Mouse (Mus musculus) retina, postnatal 1 day (tissue): ENCODE measurements around the gene Tasp1.
"Not testable (repeated sequence)": the region's sequence is repeated elsewhere in the genome, so short reads cannot be mapped to it uniquely, and the experiment has no call there.

ENCODE experiments used
- DNase-seq: peaks from one replicate; pipeline ENCODE4 v3.0.0-alpha.2; 2012

Gene Tasp1

GRCm38 (mm10) chr2:140066353-140067314, at the start of gene Tasp1:
Tasp1 (minus strand) TSS chr2:140066805.
- peak; percentile 98 for DNase-seq

GRCm38 (mm10) chr2:140113851-140114250, 47.2 kb upstream of the Tasp1 start:
- DNase-seq = no peak

- no peak for DNase-seq
Observed at GRCm38 (mm10) chr2:140108945-140109344, 42.3 kb upstream of the Tasp1 start.

GRCm38 (mm10) chr2:140107641-140108040, 41.0 kb upstream of the Tasp1 start:
- no peak for DNase-seq

- DNase-seq = no peak
Observed at GRCm38 (mm10) chr2:140104951-140105350, 38.3 kb upstream of the Tasp1 start.

GRCm38 (mm10) chr2:140100551-140101474, 34.2 kb upstream of the Tasp1 start:
- no peak for DNase-seq

GRCm38 (mm10) chr2:140099971-140100370, 33.4 kb upstream of the Tasp1 start:
- DNase-seq = no peak

GRCm38 (mm10) chr2:140097131-140097591, 30.6 kb upstream of the Tasp1 start:
- no peak for DNase-seq

GRCm38 (mm10) chr2:140096034-140096433, 29.4 kb upstream of the Tasp1 start:
- DNase-seq = no peak

GRCm38 (mm10) chr2:140093433-140093832, 26.8 kb upstream of the Tasp1 start:
- no peak for DNase-seq

- no peak for DNase-seq
Observed at GRCm38 (mm10) chr2:140084245-140084644, 17.6 kb upstream of the Tasp1 start.

GRCm38 (mm10) chr2:140080747-140081577, 14.4 kb upstream of the Tasp1 start:
- DNase-seq = no peak

- DNase-seq = not testable (repeated sequence)
Observed at GRCm38 (mm10) chr2:140079284-140079683, 12.7 kb upstream of the Tasp1 start.

GRCm38 (mm10) chr2:140078600-140079280, 12.1 kb upstream of the Tasp1 start:
- no peak for DNase-seq

- no peak for DNase-seq
Observed at GRCm38 (mm10) chr2:140077476-140077875, 10.9 kb upstream of the Tasp1 start.

GRCm38 (mm10) chr2:140075150-140075549, 8.5 kb upstream of the Tasp1 start:
- DNase-seq = no peak

- no peak for DNase-seq
Observed at GRCm38 (mm10) chr2:140067516-140067915, 911 bp upstream of the Tasp1 start.

GRCm38 (mm10) chr2:140065676-140066075, 929 bp downstream of the Tasp1 start:
- peak; percentile 16 for DNase-seq

- DNase-seq = no peak
Observed at GRCm38 (mm10) chr2:140061481-140061880, 5.1 kb downstream of the Tasp1 start.

GRCm38 (mm10) chr2:140060092-140060867, 6.3 kb downstream of the Tasp1 start:
- no peak for DNase-seq

- no peak for DNase-seq
Observed at GRCm38 (mm10) chr2:140058125-140058524, 8.5 kb downstream of the Tasp1 start.
